Mouse (Mus musculus) embryonic facial prominence, embryonic 13.5 days (tissue): ENCODE data around the gene Rnf126. TPM values are rescaled to one million over a fixed set of nuclear protein-coding genes. Genes with fewer than 3 reads are reported as not detected.

Experiments used
- ATAC-seq: fragments of 200-750 bp; cut with Nextera tagmentation; 2 replicates; pipeline ENCODE4 v1.8.0; 2017; ENCODE audit warnings: low read depth; ENCODE audit not compliant: insufficient number of reproducible peaks, insufficient read depth, low FRiP score, low TSS enrichment
- H3K27ac ChIP-seq: fragments of 300-500 bp; sonication (generic); 2 replicates; pipeline ENCODE4 v1.5.1; 2015; ENCODE audit warnings: moderate library complexity, mild to moderate bottlenecking, inconsistent platforms
- H3K27me3 ChIP-seq: fragments of 300-500 bp; sonication (generic); 2 replicates; pipeline ENCODE4 v1.6.1; 2015; ENCODE audit warnings: mild to moderate bottlenecking, inconsistent platforms
- H3K36me3 ChIP-seq: fragments of 300-500 bp; sonication (generic); 2 replicates; pipeline ENCODE4 v1.6.1; 2015; ENCODE audit warnings: mild to moderate bottlenecking, inconsistent platforms
- H3K4me1 ChIP-seq: fragments of 300-500 bp; sonication (generic); 2 replicates; pipeline ENCODE4 v1.6.1; 2015; ENCODE audit warnings: inconsistent platforms
- H3K4me2 ChIP-seq: fragments of 300-500 bp; sonication (generic); 2 replicates; pipeline ENCODE4 v1.6.1; 2015; ENCODE audit warnings: moderate library complexity, mild to moderate bottlenecking, inconsistent platforms
- H3K4me3 ChIP-seq: fragments of 300-500 bp; sonication (generic); 2 replicates; pipeline ENCODE4 v1.5.1; 2015; ENCODE audit warnings: mild to moderate bottlenecking, inconsistent platforms
- H3K9ac ChIP-seq: fragments of 300-500 bp; sonication (generic); 2 replicates; pipeline ENCODE4 v1.6.1; 2015; ENCODE audit warnings: mild to moderate bottlenecking, inconsistent platforms
- H3K9me3 ChIP-seq: fragments of 300-500 bp; sonication (generic); 2 replicates; pipeline ENCODE4 v1.6.1; 2016; ENCODE audit warnings: inconsistent platforms
- WGBS: fragments of 180-500 bp; shearing (Covaris S2); methylation state at CpG from one replicate; pipeline ENCODE4 v1.1.7; 2015; ENCODE audit warnings: mixed read lengths; 5-methylcytosine and 5-hydroxymethylcytosine counted together
- polyA plus RNA-seq: library from polyadenylated mRNA; unstranded; fragments of >200 nt; fragmentation: Nextera tagmentation; extraction: Ambion mirVana; gene quantifications from 2 replicates; pipeline ENCODE4 v1.2.1, GENCODE M21; 2015

Gene Rnf126
- polyA plus RNA-seq, 1 experiment from 2014 or later = 96.5 TPM

DNA sequence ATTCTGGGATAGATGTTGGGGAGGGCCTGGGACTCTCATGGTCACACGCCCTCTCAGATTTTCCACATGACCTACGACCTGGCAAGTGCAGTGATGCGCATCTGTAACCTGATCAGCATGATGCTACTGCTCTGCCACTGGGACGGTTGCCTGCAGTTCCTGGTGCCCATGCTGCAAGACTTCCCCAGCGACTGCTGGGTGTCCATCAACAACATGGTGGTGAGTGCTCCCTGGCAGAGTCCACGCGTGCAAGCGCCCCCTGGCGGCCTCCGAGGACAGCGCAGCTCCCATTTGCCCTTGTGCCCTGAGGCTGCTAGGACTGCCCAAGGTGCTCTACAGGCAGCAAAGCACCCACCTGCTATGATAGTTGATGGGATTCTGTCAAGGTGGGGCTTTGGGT lies 40.7 kb downstream of the Rnf126 start:
- H3K27ac ChIP-seq = no peak overlapping the region
- 29% methylated on average over 11 of the region's 11 CpGs for WGBS
- no peaks in the 10 kb centered on the region for H3K4me1 ChIP-seq
- H3K4me2 ChIP-seq = no peak overlapping the region
- H3K9ac ChIP-seq = no peak overlapping the region
- H3K4me3 ChIP-seq = no peak overlapping the region
- H3K27me3 ChIP-seq = peaks cover under 1% of the 10 kb centered on the region; the same call in 1 of the 2 replicates
- no peaks in the 10 kb centered on the region for H3K9me3 ChIP-seq
- H3K36me3 ChIP-seq = no peaks in the 10 kb centered on the region
- no peak for ATAC-seq

GRCm38 (mm10) chr10:79723692-79724091 lies 43.1 kb downstream of the Rnf126 start:
- Histone ChIP-seq H3K4me2 (no peak overlapping the region), H3K27ac (no peak overlapping the region), H3K4me1 (no peaks in the 10 kb centered on the region), H3K36me3 (no peaks in the 10 kb centered on the region), H3K27me3 (peaks cover 12% of the 10 kb centered on the region), H3K4me3 (no peak overlapping the region), H3K9me3 (no peaks in the 10 kb centered on the region), H3K9ac (no peak overlapping the region)
- WGBS = 79% methylated on average over 7 of the region's 7 CpGs
- no peak for ATAC-seq

GRCm38 (mm10) chr10:79723047-79723446 lies 43.7 kb downstream of the Rnf126 start:
- no peak overlapping the region for H3K9ac ChIP-seq
- no peaks in the 10 kb centered on the region for H3K36me3 ChIP-seq
- no peaks in the 10 kb centered on the region for H3K4me1 ChIP-seq
- no peak overlapping the region for H3K27ac ChIP-seq
- ATAC-seq = no peak
- no peak overlapping the region for H3K4me3 ChIP-seq
- WGBS = 63% methylated on average over 6 of the region's 6 CpGs
- H3K4me2 ChIP-seq = no peak overlapping the region
- H3K9me3 ChIP-seq = no peaks in the 10 kb centered on the region
- H3K27me3 ChIP-seq = peaks cover 19% of the 10 kb centered on the region

DNA sequence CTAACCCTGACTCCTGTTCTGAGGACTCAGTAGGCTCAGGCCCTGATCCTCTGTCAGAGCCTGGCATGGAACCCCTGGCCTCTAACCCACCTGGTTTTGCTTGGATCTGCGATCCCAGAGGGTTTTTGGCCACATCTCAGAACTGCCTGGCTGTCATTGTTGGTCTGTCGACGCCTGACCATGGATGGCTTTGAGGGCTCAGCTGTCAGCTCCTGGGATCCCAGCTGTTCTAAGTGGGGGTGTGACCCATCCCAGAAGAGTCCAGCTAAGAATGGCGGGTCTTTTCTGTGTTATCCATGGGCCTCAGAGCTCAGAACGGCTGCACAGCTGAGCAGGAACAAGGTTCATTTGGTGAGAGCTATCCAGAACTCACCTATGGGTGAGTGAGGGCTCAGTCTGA lies 45.7 kb downstream of the Rnf126 start:
- Histone ChIP-seq H3K27ac (no peak overlapping the region), H3K27me3 (peaks cover 38% of the 10 kb centered on the region), H3K4me1 (peaks cover 17% of the 10 kb centered on the region), H3K4me3 (no peak overlapping the region), H3K9me3 (no peaks in the 10 kb centered on the region), H3K36me3 (no peaks in the 10 kb centered on the region), H3K4me2 (no peak overlapping the region), H3K9ac (no peak overlapping the region)
- ATAC-seq = no peak
- WGBS = 56% methylated on average over 5 of the region's 5 CpGs

GRCm38 (mm10) chr10:79717640-79718357 lies 49.0 kb downstream of the Rnf126 start:
- Histone ChIP-seq H3K4me1 (peaks cover 17% of the 10 kb centered on the region), H3K4me3 (peak overlapping the region; percentile 61), H3K4me2 (peak overlapping the region; percentile 97), H3K36me3 (no peaks in the 10 kb centered on the region), H3K9ac (no peak overlapping the region), H3K9me3 (no peaks in the 10 kb centered on the region), H3K27me3 (peaks cover 66% of the 10 kb centered on the region), H3K27ac (no peak overlapping the region)
- WGBS = 4% methylated on average over 43 of the region's 43 CpGs
- no peak for ATAC-seq

GRCm38 (mm10) chr10:79716988-79717355 lies 49.8 kb downstream of the Rnf126 start:
- Histone ChIP-seq H3K4me2 (peak overlapping the region; percentile 97), H3K27ac (no peak overlapping the region), H3K4me3 (peak overlapping the region; percentile 61), H3K27me3 (peaks cover 66% of the 10 kb centered on the region), H3K9ac (peak overlapping the region; percentile 61), H3K36me3 (peaks cover 2% of the 10 kb centered on the region), H3K4me1 (peaks cover 17% of the 10 kb centered on the region), H3K9me3 (no peaks in the 10 kb centered on the region)
- WGBS = under 1% methylated on average over 44 of the region's 44 CpGs
- peak; percentile 22; the same call in 1 of the 2 replicates for ATAC-seq

DNA sequence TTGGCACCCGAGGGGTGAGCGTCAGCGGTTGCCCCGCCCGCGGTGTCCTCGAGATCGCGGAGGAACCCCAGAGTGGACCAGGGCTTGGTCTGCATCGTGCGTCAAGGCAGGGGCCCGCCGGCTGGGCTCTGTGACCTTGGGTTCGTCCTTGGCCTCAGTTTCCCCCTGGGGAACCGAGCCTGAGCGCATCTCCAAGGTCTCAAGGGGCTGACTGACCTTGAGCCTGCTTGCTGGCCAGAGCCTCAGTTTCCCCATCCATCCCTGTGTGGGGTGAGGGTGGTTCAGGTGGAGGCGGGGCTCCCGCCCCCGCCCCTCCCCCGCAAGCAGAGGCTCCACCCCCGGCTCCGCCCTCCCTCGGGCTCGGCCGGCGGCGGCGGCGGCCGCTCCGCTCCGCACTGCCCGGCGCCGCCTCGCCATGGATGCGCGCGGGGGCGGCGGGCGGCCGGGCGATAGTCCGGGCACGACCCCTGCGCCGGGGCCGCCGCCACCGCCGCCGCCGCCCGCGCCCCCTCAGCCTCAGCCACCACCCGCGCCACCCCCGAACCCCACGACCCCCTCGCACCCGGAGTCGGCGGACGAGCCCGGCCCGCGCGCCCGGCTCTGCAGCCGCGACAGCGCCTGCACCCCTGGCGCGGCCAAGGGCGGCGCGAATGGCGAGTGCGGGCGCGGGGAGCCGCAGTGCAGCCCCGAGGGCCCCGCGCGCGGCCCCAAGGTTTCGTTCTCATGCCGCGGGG lies 50.3 kb downstream of the Rnf126 start, which contains the start of gene Hcn2:
TSS of gene Hcn2 (plus strand) at position 381 of the 734 bp plus-strand sequence.
- H3K4me3 ChIP-seq = peak within 1 kb of the TSS; percentile 61
- WGBS = 1% methylated on average over 51 of the region's 91 CpGs
- ATAC-seq = no peak
- peaks cover 17% of the 10 kb centered on the region for H3K4me1 ChIP-seq
- no peaks in the 10 kb centered on the region for H3K9me3 ChIP-seq
- H3K27me3 ChIP-seq = peaks cover 66% of the 10 kb centered on the region
- H3K27ac ChIP-seq = no peak within 1 kb of the TSS
- peak within 1 kb of the TSS; percentile 61 for H3K9ac ChIP-seq
- H3K4me2 ChIP-seq = peak within 1 kb of the TSS; percentile 97
- peaks cover 8% of the 10 kb centered on the region for H3K36me3 ChIP-seq

DNA sequence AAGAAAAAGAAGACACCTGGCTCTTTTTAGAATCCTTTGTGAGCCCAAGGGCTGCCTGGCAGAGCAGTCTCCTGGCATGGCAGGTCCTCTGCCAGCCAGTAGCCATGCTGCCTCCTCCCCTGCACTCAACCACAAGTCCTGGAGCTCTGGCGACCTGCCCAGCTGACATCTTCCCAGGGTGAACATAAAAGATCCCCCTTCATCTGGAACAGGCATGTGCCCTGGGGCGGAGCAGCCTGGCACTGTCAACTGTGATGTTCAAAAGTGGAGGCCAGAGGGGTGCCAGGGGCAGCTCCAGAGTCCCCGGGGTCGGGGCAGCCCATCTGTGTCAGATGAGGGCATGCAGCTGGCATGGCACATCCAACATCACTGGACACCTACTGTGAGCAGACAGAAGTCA lies 51.8 kb downstream of the Rnf126 start:
- Histone ChIP-seq H3K4me2 (no peak overlapping the region), H3K4me1 (peaks cover 17% of the 10 kb centered on the region), H3K36me3 (peaks cover 22% of the 10 kb centered on the region), H3K27ac (no peak overlapping the region), H3K9me3 (no peaks in the 10 kb centered on the region), H3K4me3 (no peak overlapping the region), H3K9ac (no peak overlapping the region), H3K27me3 (peaks cover 61% of the 10 kb centered on the region)
- ATAC-seq = no peak
- 62% methylated on average over 4 of the region's 4 CpGs for WGBS

GRCm38 (mm10) chr10:79713163-79713562 lies 53.6 kb downstream of the Rnf126 start:
- Histone ChIP-seq H3K27ac (no peak overlapping the region), H3K9ac (no peak overlapping the region), H3K4me2 (no peak overlapping the region), H3K4me1 (peaks cover 17% of the 10 kb centered on the region), H3K27me3 (peaks cover 49% of the 10 kb centered on the region), H3K36me3 (peaks cover 39% of the 10 kb centered on the region), H3K4me3 (no peak overlapping the region), H3K9me3 (no peaks in the 10 kb centered on the region)
- no peak for ATAC-seq
- WGBS = 15% methylated on average over 1 of the region's 1 CpGs

DNA sequence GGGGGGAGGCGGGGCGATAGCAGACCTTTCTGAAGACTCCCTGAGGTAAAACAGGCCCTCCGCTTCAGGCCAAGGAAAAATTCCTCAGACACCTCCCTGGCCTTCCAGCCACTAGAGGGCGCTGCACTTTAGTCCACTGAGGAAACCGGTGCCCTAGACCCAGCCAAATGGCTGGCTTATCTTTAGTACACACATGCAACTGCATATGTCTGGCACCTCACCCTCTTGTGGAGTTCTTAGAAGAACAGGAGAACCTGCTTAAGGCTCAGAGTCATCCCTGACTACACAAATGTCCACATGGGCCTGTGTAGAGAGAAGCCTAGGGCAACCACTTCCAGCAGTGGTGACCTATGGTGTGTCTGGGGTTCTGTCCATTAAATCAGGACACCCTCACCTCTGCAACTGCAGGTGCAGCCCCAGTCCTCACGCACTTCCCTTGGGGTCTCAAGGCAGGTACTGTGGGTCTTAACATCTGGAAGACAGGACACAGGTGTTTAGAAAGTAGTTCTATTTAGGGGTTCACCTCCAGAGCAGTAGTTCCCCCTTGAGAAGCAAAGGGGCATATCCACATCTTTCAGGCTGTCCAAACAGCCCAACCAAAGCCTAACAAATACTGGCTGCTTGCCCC lies 54.1 kb downstream of the Rnf126 start:
- Histone ChIP-seq H3K36me3 (peaks cover 43% of the 10 kb centered on the region), H3K9ac (no peak overlapping the region), H3K4me3 (no peak overlapping the region), H3K27ac (no peak overlapping the region), H3K4me1 (peaks cover 16% of the 10 kb centered on the region), H3K9me3 (no peaks in the 10 kb centered on the region), H3K27me3 (peaks cover 43% of the 10 kb centered on the region), H3K4me2 (no peak overlapping the region)
- no peak for ATAC-seq
- WGBS = 16% methylated on average over 4 of the region's 6 CpGs

DNA sequence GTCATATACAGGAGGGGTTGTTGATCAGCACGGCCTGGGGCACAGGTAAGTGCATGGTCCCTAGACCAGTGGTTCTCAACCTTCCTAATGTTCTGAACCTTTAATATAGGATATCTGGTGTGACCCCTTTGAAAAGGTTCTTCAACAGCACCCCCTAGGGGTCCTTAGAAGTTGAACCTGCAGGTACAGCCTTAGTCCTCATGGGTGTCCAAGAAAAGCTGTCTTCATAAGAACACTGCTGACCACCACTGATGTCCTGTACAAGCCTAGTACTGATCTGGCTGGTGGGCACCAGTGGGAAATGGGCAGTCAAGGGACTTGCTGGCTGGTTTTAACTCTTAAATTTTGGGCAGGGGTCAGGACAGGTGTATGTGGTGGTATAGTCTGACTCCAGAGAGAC lies 54.7 kb downstream of the Rnf126 start:
- Histone ChIP-seq H3K27me3 (peaks cover 37% of the 10 kb centered on the region), H3K36me3 (peaks cover 49% of the 10 kb centered on the region), H3K9ac (no peak overlapping the region), H3K4me1 (peaks cover 16% of the 10 kb centered on the region), H3K9me3 (no peaks in the 10 kb centered on the region), H3K4me3 (no peak overlapping the region), H3K27ac (no peak overlapping the region), H3K4me2 (no peak overlapping the region)
- ATAC-seq = peak; percentile 12; the same call in 1 of the 2 replicates
- WGBS = 77% methylated on average over 1 of the region's 1 CpGs
